ENCODE assay signal across 8 mouse cellular contexts in genomic region chr16:95701802-95702561, GRCm38 (mm10). TPM values are rescaled to one million over a fixed set of nuclear protein-coding genes. Genes with fewer than 3 reads are reported as not detected.
DNase-seq lines count a peak whose midpoint lies in the region; ATAC-seq lines count a peak whose summit lies in the region.

Gene Ets2, plus strand, starts transcription at chr16:95702075.

- DNase-seq in CD4-positive helper T cell, adult 2 months (ENCODE audit: low read depth, low spot score): peak; percentile 91
- peak; percentile 78 for DNase-seq in brain, embryonic 18.5 days (ENCODE audit: low read depth, low spot score)
- DNase-seq in kidney, postnatal 10 days: peak; percentile 95
- peak; percentile 81 to 90 for DNase-seq in natural killer cell, adult 2 months (ENCODE audit: low spot score in 2 of 2)

- peak within 1 kb of the TSS; percentile 99 for H3K9ac ChIP-seq in heart, embryonic 13.5 days
- H3K9ac ChIP-seq in liver, embryonic 12.5 days: peak within 1 kb of the TSS; percentile 78
- H3K9ac ChIP-seq in stomach, embryonic 15.5 days: peak within 1 kb of the TSS; percentile 98

- H3K27me3 ChIP-seq in heart, embryonic 13.5 days (replicated peaks): no peaks in the 10 kb centered on the region
- no peaks in the 10 kb centered on the region for H3K27me3 ChIP-seq in liver, embryonic 12.5 days (replicated peaks)
- H3K27me3 ChIP-seq in stomach, embryonic 15.5 days (replicated peaks): no peaks in the 10 kb centered on the region

- H3K27ac ChIP-seq in heart, embryonic 13.5 days (replicated peaks): peak within 1 kb of the TSS; percentile 98
- H3K27ac ChIP-seq in liver, embryonic 12.5 days: peak within 1 kb of the TSS; percentile 74
- H3K27ac ChIP-seq in stomach, embryonic 15.5 days: peak within 1 kb of the TSS; percentile 96

- ATAC-seq in erythroid progenitor cell, adult 5-6 weeks (replicated peaks; ENCODE audit: low FRiP score, poor library complexity, severe bottlenecking): peak; percentile 58; the same call in 1 of the 2 replicates
- ATAC-seq in heart, embryonic 13.5 days (ENCODE audit: extremely low read depth, insufficient number of reproducible peaks, low FRiP score, low TSS enrichment): peak; percentile 88
- peak; percentile 93 for ATAC-seq in liver, embryonic 12.5 days
- peak; percentile 92 for ATAC-seq in stomach, embryonic 15.5 days (ENCODE audit: insufficient read depth, low FRiP score, low read depth)

- peaks cover 34% of the 10 kb centered on the region for H3K4me1 ChIP-seq in heart, embryonic 13.5 days
- peaks cover 31% of the 10 kb centered on the region for H3K4me1 ChIP-seq in liver, embryonic 12.5 days
- H3K4me1 ChIP-seq in stomach, embryonic 15.5 days: peaks cover 23% of the 10 kb centered on the region

- H3K4me2 ChIP-seq in heart, embryonic 13.5 days: peak within 1 kb of the TSS; percentile 73
- peak within 1 kb of the TSS; percentile 84 for H3K4me2 ChIP-seq in liver, embryonic 12.5 days
- peak within 1 kb of the TSS; percentile 79 for H3K4me2 ChIP-seq in stomach, embryonic 15.5 days

- peak within 1 kb of the TSS; percentile 97 for H3K4me3 ChIP-seq in heart, embryonic 13.5 days
- H3K4me3 ChIP-seq in liver, embryonic 12.5 days: peak within 1 kb of the TSS; percentile 68
- peak within 1 kb of the TSS; percentile 90 for H3K4me3 ChIP-seq in stomach, embryonic 15.5 days (replicated peaks)

- peaks cover 17% of the 10 kb centered on the region for H3K36me3 ChIP-seq in heart, embryonic 13.5 days
- H3K36me3 ChIP-seq in liver, embryonic 12.5 days: peaks cover 18% of the 10 kb centered on the region
- no peaks in the 10 kb centered on the region for H3K36me3 ChIP-seq in stomach, embryonic 15.5 days

- under 1% methylated on average over 64 of the region's 64 CpGs for WGBS in heart, embryonic 13.5 days
- WGBS in liver, embryonic 12.5 days (ENCODE audit: insufficient replicate concordance): under 1% methylated on average over 62 of the region's 64 CpGs
- under 1% methylated on average over 58 of the region's 64 CpGs for WGBS in stomach, embryonic 15.5 days

- no peaks in the 10 kb centered on the region for H3K9me3 ChIP-seq in heart, embryonic 13.5 days
- no peaks in the 10 kb centered on the region for H3K9me3 ChIP-seq in liver, embryonic 12.5 days (replicated peaks)
- H3K9me3 ChIP-seq in stomach, embryonic 15.5 days: no peaks in the 10 kb centered on the region

RNA-seq across cellular contexts. Expression of gene Ets2, which starts in this region (rescaled TPM):
- 8.6 and 10.5 TPM in 2 replicates for total RNA-seq in erythroid progenitor cell, adult 5-6 weeks (2015; ENCODE audit: low replicate concordance)
- 1.7 and 3.8 TPM in 2 replicates for total RNA-seq in erythroid progenitor cell, adult 5-6 weeks (2017; ENCODE audit: low replicate concordance)
- 44.9 and 47.7 TPM in 2 replicates for polyA plus RNA-seq in heart, embryonic 13.5 days (2015; fragmentation: Nextera tagmentation; extraction: Ambion mirVana)
- 18.6 and 19.7 TPM in 2 replicates for polyA plus RNA-seq in liver, embryonic 12.5 days (2016; fragmentation: Nextera tagmentation; extraction: Ambion mirVana)
- polyA plus RNA-seq in stomach, embryonic 15.5 days (2015; fragmentation: Nextera tagmentation; extraction: Ambion mirVana): 59.2 and 60.1 TPM in 2 replicates

Comparison
In these comparisons a context has a peak if more than half of its experiments do, and no peak if none do; other contexts are left out.
1. Peak in every context shown above with its lines: DNase-seq, ATAC-seq, H3K4me3 ChIP-seq and H3K27ac ChIP-seq.